Mouse (Mus musculus) cortical plate, adult 2 months (tissue): Measurements from ENCODE around the gene Ncoa1.

Experiments
- CTCF ChIP-seq: fragments of 200-500 bp; IDR thresholded peaks from 2 replicates; pipeline ENCODE4 v1.5.1; 2011; ENCODE audit warnings: mild to moderate bottlenecking, control low read depth, low read length; ENCODE audit not compliant: insufficient read depth; ENCODE audit errors: extremely low read depth
- POLR2A ChIP-seq: fragments of 200-500 bp; IDR thresholded peaks from 2 replicates; pipeline ENCODE4 v1.6.1; 2011; ENCODE audit warnings: mild to moderate bottlenecking, low read length, control low read depth; ENCODE audit not compliant: insufficient read depth; ENCODE audit errors: extremely low read depth

GRCm38 (mm10) chr12:4358100-4358499 lies 118.9 kb downstream of the Ncoa1 start:
- TF ChIP-seq CTCF: no peak
- no peak for TF ChIP-seq POLR2A
